Mouse (Mus musculus) megakaryocyte, embryonic 14.5 days (primary cell): Measurements from ENCODE around the gene Fam168a. TPM values are rescaled to one million over a fixed set of nuclear protein-coding genes. Genes with fewer than 3 reads are reported as not detected.

Experiments used
- H3K27me3 ChIP-seq: replicated peaks from 2 replicates; pipeline ENCODE3; 2012; ENCODE audit warnings: inconsistent platforms
- H3K36me3 ChIP-seq: replicated peaks from 2 replicates; pipeline ENCODE3; 2012; ENCODE audit warnings: low read length, inconsistent platforms, mixed read lengths
- H3K4me1 ChIP-seq: 2 replicates; pipeline ENCODE4 v1.6.1; 2012; ENCODE audit warnings: inconsistent platforms
- H3K4me3 ChIP-seq: replicated peaks from 2 replicates; pipeline ENCODE3; 2012; ENCODE audit warnings: moderate library complexity, mild to moderate bottlenecking, inconsistent platforms
- H3K9me3 ChIP-seq: 2 replicates; pipeline ENCODE4 v1.6.1; 2012; ENCODE audit warnings: inconsistent platforms
- FLI1 ChIP-seq: IDR thresholded peaks from 2 replicates; pipeline ENCODE4 v1.6.1; 2012; ENCODE audit warnings: low read length, inconsistent platforms, mixed read lengths
- GATA1 ChIP-seq: IDR thresholded peaks from 3 replicates; pipeline ENCODE4 v1.6.1; 2012; ENCODE audit warnings: mixed read lengths, low read length, inconsistent platforms, borderline replicate concordance
- polyA plus RNA-seq: library from polyadenylated mRNA; stranded (reverse); fragments of >175 nt; gene quantifications from 2 replicates; pipeline ENCODE4 v1.2.3, GENCODE M21; 2012; ENCODE audit warnings: low replicate concordance; ENCODE audit not compliant: insufficient read depth

The Fam168a gene
- polyA plus RNA-seq, 1 experiment = 2.9 TPM

GRCm38 (mm10) chr7:100873197-100873596 is 166.8 kb downstream of the Fam168a start:
- H3K4me1 ChIP-seq = peaks cover 66% of the 10 kb centered on the region
- peaks cover 7% of the 10 kb centered on the region for H3K27me3 ChIP-seq
- H3K4me3 ChIP-seq = no peak overlapping the region
- no peak for TF ChIP-seq GATA1
- no peak for TF ChIP-seq FLI1
- no peaks in the 10 kb centered on the region for H3K9me3 ChIP-seq
- no peaks in the 10 kb centered on the region for H3K36me3 ChIP-seq

GRCm38 (mm10) chr7:100875822-100876221 is 169.4 kb downstream of the Fam168a start:
- Histone ChIP-seq H3K36me3 (no peaks in the 10 kb centered on the region), H3K4me3 (no peak overlapping the region), H3K27me3 (peaks cover 8% of the 10 kb centered on the region), H3K4me1 (peaks cover 51% of the 10 kb centered on the region), H3K9me3 (no peaks in the 10 kb centered on the region)
- TF ChIP-seq FLI1 = no peak
- TF ChIP-seq GATA1 = no peak

GRCm38 (mm10) chr7:100876293-100876692 is 169.9 kb downstream of the Fam168a start:
- no peak overlapping the region for H3K4me3 ChIP-seq
- H3K36me3 ChIP-seq = no peaks in the 10 kb centered on the region
- peaks cover 13% of the 10 kb centered on the region for H3K27me3 ChIP-seq
- no peak for TF ChIP-seq GATA1
- TF ChIP-seq FLI1 = no peak
- no peaks in the 10 kb centered on the region for H3K9me3 ChIP-seq
- peaks cover 50% of the 10 kb centered on the region for H3K4me1 ChIP-seq

- Histone ChIP-seq H3K36me3 (no peaks in the 10 kb centered on the region), H3K4me1 (peaks cover 49% of the 10 kb centered on the region), H3K9me3 (no peaks in the 10 kb centered on the region), H3K4me3 (no peak overlapping the region), H3K27me3 (peaks cover 16% of the 10 kb centered on the region)
- no peak for TF ChIP-seq FLI1
Observed at GRCm38 (mm10) chr7:100876771-100877170, 170.3 kb downstream of the Fam168a start.

- peaks cover 40% of the 10 kb centered on the region for H3K4me1 ChIP-seq
- no peaks in the 10 kb centered on the region for H3K9me3 ChIP-seq
- TF ChIP-seq FLI1 (no peak), GATA1 (no peak)
- no peaks in the 10 kb centered on the region for H3K36me3 ChIP-seq
- H3K27me3 ChIP-seq = peaks cover 33% of the 10 kb centered on the region
- peak overlapping the region; percentile 86 for H3K4me3 ChIP-seq
Observed at GRCm38 (mm10) chr7:100879595-100879994, 173.2 kb downstream of the Fam168a start.

GRCm38 (mm10) chr7:100881531-100881930 is 175.1 kb downstream of the Fam168a start:
- peaks cover 36% of the 10 kb centered on the region for H3K27me3 ChIP-seq
- H3K4me3 ChIP-seq = no peak overlapping the region
- no peaks in the 10 kb centered on the region for H3K36me3 ChIP-seq
- H3K4me1 ChIP-seq = peaks cover 21% of the 10 kb centered on the region
- TF ChIP-seq FLI1 (no peak), GATA1 (no peak)
- no peaks in the 10 kb centered on the region for H3K9me3 ChIP-seq

GRCm38 (mm10) chr7:100881950-100882349 is 175.5 kb downstream of the Fam168a start:
- Histone ChIP-seq H3K4me1 (peaks cover 18% of the 10 kb centered on the region), H3K36me3 (no peaks in the 10 kb centered on the region), H3K4me3 (no peak overlapping the region), H3K9me3 (no peaks in the 10 kb centered on the region), H3K27me3 (peaks cover 36% of the 10 kb centered on the region)
- TF ChIP-seq FLI1 (no peak), GATA1 (no peak)

- peaks cover 53% of the 10 kb centered on the region for H3K27me3 ChIP-seq
- H3K36me3 ChIP-seq = no peaks in the 10 kb centered on the region
- H3K9me3 ChIP-seq = no peaks in the 10 kb centered on the region
Observed at GRCm38 (mm10) chr7:100884460-100884859, 178.0 kb downstream of the Fam168a start.

GRCm38 (mm10) chr7:100886535-100886934 is 180.1 kb downstream of the Fam168a start:
- TF ChIP-seq GATA1 (no peak), FLI1 (no peak)
- no peaks in the 10 kb centered on the region for H3K36me3 ChIP-seq
- H3K4me1 ChIP-seq = peaks cover 8% of the 10 kb centered on the region; the same call in 1 of the 2 replicates
- H3K4me3 ChIP-seq = no peak overlapping the region
- peaks cover 60% of the 10 kb centered on the region for H3K27me3 ChIP-seq
- H3K9me3 ChIP-seq = no peaks in the 10 kb centered on the region

More at GRCm38 (mm10) chr7:100884460-100884859, 178.0 kb downstream of the Fam168a start:
- TF ChIP-seq FLI1 = no peak
- TF ChIP-seq GATA1 = no peak
- peaks cover 15% of the 10 kb centered on the region for H3K4me1 ChIP-seq
- H3K4me3 ChIP-seq = no peak overlapping the region

Other genes with a start within 250 kb of the Fam168a start
- not detected in 2 replicates for gene Ucp3, start 233.6 kb upstream of the Fam168a start, polyA plus RNA-seq
- 395 and 840 TPM in 2 replicates for gene Ucp2, start 213.3 kb upstream of the Fam168a start, polyA plus RNA-seq
- not detected in 2 replicates for gene Dnajb13, start 191.7 kb upstream of the Fam168a start, polyA plus RNA-seq
- 3.6 and 17.4 TPM in 2 replicates for gene Coa4, start 169.6 kb upstream of the Fam168a start, polyA plus RNA-seq
- gene Rab6a, start 99.2 kb upstream of the Fam168a start, polyA plus RNA-seq = 25.4 and 50.0 TPM in 2 replicates
- gene Mrpl48, start 98.3 kb upstream of the Fam168a start, polyA plus RNA-seq = 6.0 TPM in 1 of 2 replicates, not detected in the other
- gene Plekhb1, start 44.2 kb upstream of the Fam168a start, polyA plus RNA-seq = not detected in 2 replicates
- 15.0 and 15.3 TPM in 2 replicates for gene Relt, start 156.8 kb downstream of the Fam168a start, polyA plus RNA-seq
- 1.3 TPM in 2 replicates for gene Arhgef17, start 225.5 kb downstream of the Fam168a start, polyA plus RNA-seq